Mouse (Mus musculus): ENCODE data around the gene Gstp2. TPM values are rescaled to one million over a fixed set of nuclear protein-coding genes. Genes with fewer than 3 reads are reported as not detected.

The Gstp2 gene
- 2.6 TPM for polyA plus RNA-seq (2014; fragmentation: Illumina TruSeq; extraction: RNeasy Lipid Tissue Mini Kit (QIAGEN cat#74804); ENCODE audit: low read depth, low replicate concordance)

DNA sequence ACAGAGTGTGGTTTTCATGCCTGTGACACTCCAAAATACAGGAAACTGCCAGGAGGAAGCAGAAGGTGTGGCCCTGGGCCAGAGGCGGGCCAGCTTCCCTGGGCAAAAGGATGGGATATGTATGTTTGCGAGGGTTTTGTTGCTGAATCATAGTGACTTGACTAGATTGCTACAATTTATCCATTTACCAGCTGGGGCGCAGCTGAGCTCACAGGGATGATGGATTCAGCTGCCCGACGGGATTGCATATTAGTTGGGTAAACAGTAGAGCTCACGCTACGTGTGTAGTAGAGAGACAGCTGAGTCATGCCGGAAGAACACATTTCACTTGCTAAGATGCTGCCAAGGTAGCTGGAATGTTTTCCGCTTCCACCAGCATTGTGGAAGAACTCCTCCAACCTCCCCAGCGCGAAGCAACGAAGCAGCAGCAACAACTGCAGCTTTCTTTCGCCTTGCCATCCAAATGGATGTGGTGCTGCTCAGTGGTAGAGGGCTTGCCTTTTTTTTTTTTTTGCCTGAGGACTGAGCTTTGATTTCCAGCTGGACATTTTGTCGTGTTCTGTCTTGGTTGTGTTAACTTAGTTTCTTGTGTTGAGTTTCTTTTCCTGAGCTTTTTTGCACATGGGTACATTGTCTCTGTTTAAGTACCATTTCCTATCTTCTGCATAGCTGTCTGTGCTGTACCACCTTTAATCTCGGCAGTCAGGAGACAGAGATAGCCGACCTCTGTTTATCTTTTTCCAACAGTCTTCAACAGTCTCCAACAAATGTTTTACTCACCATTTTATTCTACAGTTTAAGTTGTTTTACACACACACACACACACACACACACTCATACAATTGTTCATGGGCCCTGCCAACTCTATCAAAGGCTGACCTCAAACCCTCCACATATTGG lies at the start of gene Gstp2:
TSS of gene Gstp2 (minus strand) at position 58 of the 900 bp plus-strand sequence.

GRCm38 (mm10) chr19:4081394-4081793 lies 35.6 kb upstream of the Gstp2 start, which contains the start of gene Cabp2:
Gene Cabp2, plus strand, starts transcription at chr19:4081578.

GRCm38 (mm10) chr19:4059069-4059740 lies 13.4 kb upstream of the Gstp2 start, which contains the start of gene Gstp3:
Gene Gstp3, minus strand, starts transcription at chr19:4059569.

DNA sequence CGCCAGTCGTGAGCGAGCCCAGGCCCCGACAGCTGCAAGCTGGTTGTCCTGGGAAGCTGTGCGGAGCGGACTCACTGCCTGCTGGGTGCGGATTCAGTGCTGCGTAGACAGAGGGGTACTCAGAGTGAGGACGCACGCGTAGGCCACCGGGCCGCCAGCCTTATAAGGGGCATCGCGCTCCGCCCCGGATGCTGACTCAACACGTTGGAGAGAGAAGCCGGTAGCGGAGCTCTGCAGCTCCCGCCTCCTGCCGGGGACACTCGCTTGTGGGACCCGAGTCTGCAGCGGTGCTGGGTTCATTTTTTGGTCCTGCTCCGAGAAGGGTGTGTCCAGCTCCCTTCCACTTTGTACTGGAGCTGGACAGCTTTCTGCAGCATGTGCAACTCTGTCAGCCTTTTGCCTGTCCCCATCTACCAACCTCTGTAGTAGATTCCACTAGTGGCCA lies 8.0 kb downstream of the Gstp2 start, which contains the start of gene Gstp1:
TSS of gene Gstp1 (minus strand) at position 198 of the 445 bp plus-strand sequence.

DNA sequence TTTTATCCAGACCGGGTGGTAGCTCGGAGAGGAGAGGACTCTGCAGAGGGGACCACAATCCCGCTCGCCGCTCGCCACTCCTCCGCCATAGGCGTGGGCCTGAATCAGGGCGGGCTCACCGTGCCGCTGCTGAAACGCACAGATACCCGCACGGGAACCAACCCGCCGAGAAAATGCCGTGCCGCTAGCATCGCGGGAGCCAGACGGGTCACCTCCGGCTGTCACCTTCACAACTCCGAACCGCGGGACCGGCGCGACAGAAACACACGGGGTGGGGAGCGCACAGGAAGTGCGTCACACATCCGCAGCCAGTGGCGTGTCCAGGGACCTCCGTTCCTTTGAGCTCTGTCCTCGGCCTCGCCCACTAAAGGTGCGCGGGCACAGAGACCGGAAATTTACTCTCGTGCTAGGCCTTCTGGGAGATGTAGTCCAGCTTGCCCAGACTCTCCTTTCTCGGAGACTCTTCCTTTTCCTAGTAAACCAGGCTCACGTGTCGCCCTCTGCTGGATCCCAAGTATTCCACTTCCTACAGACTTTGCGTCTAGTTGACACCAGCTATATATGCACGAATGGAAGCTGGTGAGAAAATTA lies 33.3 kb downstream of the Gstp2 start, which contains the start of gene Ndufv1:
TSS of gene Ndufv1 (minus strand) at position 375 of the 591 bp plus-strand sequence.

DNA sequence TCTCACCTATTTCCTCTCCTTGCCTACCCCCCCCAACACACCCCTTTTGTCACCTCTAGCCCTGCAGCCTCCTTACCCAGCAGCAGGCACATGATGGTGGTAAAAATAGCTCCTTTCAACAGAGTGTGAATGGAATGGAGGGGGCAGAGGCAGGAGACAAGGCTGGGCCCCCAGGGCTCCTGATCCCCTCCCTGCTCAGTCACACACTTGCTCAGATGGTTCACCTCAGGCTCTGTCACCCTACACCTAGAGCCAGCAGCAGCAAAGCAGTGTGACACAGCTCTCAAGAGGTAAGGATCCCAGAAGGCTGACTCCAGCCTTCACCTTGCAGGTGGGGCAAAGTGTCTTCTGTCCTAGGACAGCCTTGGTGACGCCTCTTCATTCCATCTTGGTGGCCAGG lies 42.7 kb downstream of the Gstp2 start, which contains the start of gene Doc2g:
TSS of gene Doc2g (plus strand) at position 202 of the 400 bp plus-strand sequence.

GRCm38 (mm10) chr19:4000119-4000900 lies 45.5 kb downstream of the Gstp2 start, which contains the start of the genes Nudt8 and Gm49405:
Gene Nudt8, plus strand, starts transcription at chr19:4000580.
Gene Gm49405, plus strand, starts transcription at chr19:4000626.

GRCm38 (mm10) chr19:3992416-3992815 lies 53.4 kb downstream of the Gstp2 start, which contains the start of gene Tbx10:
Gene Tbx10, plus strand, starts transcription at chr19:3992752.

Other genes with a start within 250 kb of the Gstp2 start
- gene Chka, start 194.2 kb downstream of the Gstp2 start, polyA plus RNA-seq (2014; fragmentation: Illumina TruSeq; extraction: RNeasy Lipid Tissue Mini Kit (QIAGEN cat#74804); ENCODE audit: low read depth, low replicate concordance) = 66.4 TPM
- gene Tcirg1, start 138.9 kb downstream of the Gstp2 start, polyA plus RNA-seq (2014; fragmentation: Illumina TruSeq; extraction: RNeasy Lipid Tissue Mini Kit (QIAGEN cat#74804); ENCODE audit: low read depth, low replicate concordance) = 3.8 TPM
- gene Ndufs8, start 133.2 kb downstream of the Gstp2 start, polyA plus RNA-seq (2014; fragmentation: Illumina TruSeq; extraction: RNeasy Lipid Tissue Mini Kit (QIAGEN cat#74804); ENCODE audit: low read depth, low replicate concordance) = 5.1 TPM
- 0.50 TPM for gene Aldh3b1, start 116.2 kb downstream of the Gstp2 start, polyA plus RNA-seq (2014; fragmentation: Illumina TruSeq; extraction: RNeasy Lipid Tissue Mini Kit (QIAGEN cat#74804); ENCODE audit: low read depth, low replicate concordance)
- 1.8 TPM for gene Unc93b1, start 110.8 kb downstream of the Gstp2 start, polyA plus RNA-seq (2014; fragmentation: Illumina TruSeq; extraction: RNeasy Lipid Tissue Mini Kit (QIAGEN cat#74804); ENCODE audit: low read depth, low replicate concordance)
- not detected for gene Aldh3b3, start 87.4 kb downstream of the Gstp2 start, polyA plus RNA-seq (2014; fragmentation: Illumina TruSeq; extraction: RNeasy Lipid Tissue Mini Kit (QIAGEN cat#74804); ENCODE audit: low read depth, low replicate concordance)
- 0.44 TPM for gene Aldh3b2, start 73.7 kb downstream of the Gstp2 start, polyA plus RNA-seq (2014; fragmentation: Illumina TruSeq; extraction: RNeasy Lipid Tissue Mini Kit (QIAGEN cat#74804); ENCODE audit: low read depth, low replicate concordance)
- 1.1 TPM for gene Acy3, start 59.5 kb downstream of the Gstp2 start, polyA plus RNA-seq (2014; fragmentation: Illumina TruSeq; extraction: RNeasy Lipid Tissue Mini Kit (QIAGEN cat#74804); ENCODE audit: low read depth, low replicate concordance)
- not detected for gene Tbx10, start 53.3 kb downstream of the Gstp2 start, polyA plus RNA-seq (2014; fragmentation: Illumina TruSeq; extraction: RNeasy Lipid Tissue Mini Kit (QIAGEN cat#74804); ENCODE audit: low read depth, low replicate concordance)
- gene Nudt8, start 45.4 kb downstream of the Gstp2 start, polyA plus RNA-seq (2014; fragmentation: Illumina TruSeq; extraction: RNeasy Lipid Tissue Mini Kit (QIAGEN cat#74804); ENCODE audit: low read depth, low replicate concordance) = not detected
- gene Gm49405, start 45.4 kb downstream of the Gstp2 start, polyA plus RNA-seq (2014; fragmentation: Illumina TruSeq; extraction: RNeasy Lipid Tissue Mini Kit (QIAGEN cat#74804); ENCODE audit: low read depth, low replicate concordance) = 0.47 TPM
- not detected for gene Doc2g, start 42.7 kb downstream of the Gstp2 start, polyA plus RNA-seq (2014; fragmentation: Illumina TruSeq; extraction: RNeasy Lipid Tissue Mini Kit (QIAGEN cat#74804); ENCODE audit: low read depth, low replicate concordance)
- 8.4 TPM for gene Ndufv1, start 33.2 kb downstream of the Gstp2 start, polyA plus RNA-seq (2014; fragmentation: Illumina TruSeq; extraction: RNeasy Lipid Tissue Mini Kit (QIAGEN cat#74804); ENCODE audit: low read depth, low replicate concordance)
- gene Gstp1, start 8.0 kb downstream of the Gstp2 start, polyA plus RNA-seq (2014; fragmentation: Illumina TruSeq; extraction: RNeasy Lipid Tissue Mini Kit (QIAGEN cat#74804); ENCODE audit: low read depth, low replicate concordance) = 27.6 TPM
- gene Gstp3, start 13.5 kb upstream of the Gstp2 start, polyA plus RNA-seq (2014; fragmentation: Illumina TruSeq; extraction: RNeasy Lipid Tissue Mini Kit (QIAGEN cat#74804); ENCODE audit: low read depth, low replicate concordance) = not detected
- gene Cabp2, start 35.6 kb upstream of the Gstp2 start, polyA plus RNA-seq (2014; fragmentation: Illumina TruSeq; extraction: RNeasy Lipid Tissue Mini Kit (QIAGEN cat#74804); ENCODE audit: low read depth, low replicate concordance) = not detected
- 4.7 TPM for gene Cdk2ap2, start 51.2 kb upstream of the Gstp2 start, polyA plus RNA-seq (2014; fragmentation: Illumina TruSeq; extraction: RNeasy Lipid Tissue Mini Kit (QIAGEN cat#74804); ENCODE audit: low read depth, low replicate concordance)
- 0.63 TPM for gene Pitpnm1, start 54.0 kb upstream of the Gstp2 start, polyA plus RNA-seq (2014; fragmentation: Illumina TruSeq; extraction: RNeasy Lipid Tissue Mini Kit (QIAGEN cat#74804); ENCODE audit: low read depth, low replicate concordance)
- 0.47 TPM for gene Aip, start 79.8 kb upstream of the Gstp2 start, polyA plus RNA-seq (2014; fragmentation: Illumina TruSeq; extraction: RNeasy Lipid Tissue Mini Kit (QIAGEN cat#74804); ENCODE audit: low read depth, low replicate concordance)
- not detected for gene Gpr152, start 93.8 kb upstream of the Gstp2 start, polyA plus RNA-seq (2014; fragmentation: Illumina TruSeq; extraction: RNeasy Lipid Tissue Mini Kit (QIAGEN cat#74804); ENCODE audit: low read depth, low replicate concordance)
- 0.66 TPM for gene Cabp4, start 98.0 kb upstream of the Gstp2 start, polyA plus RNA-seq (2014; fragmentation: Illumina TruSeq; extraction: RNeasy Lipid Tissue Mini Kit (QIAGEN cat#74804); ENCODE audit: low read depth, low replicate concordance)
- gene Coro1b, start 102.6 kb upstream of the Gstp2 start, polyA plus RNA-seq (2014; fragmentation: Illumina TruSeq; extraction: RNeasy Lipid Tissue Mini Kit (QIAGEN cat#74804); ENCODE audit: low read depth, low replicate concordance) = 53.4 TPM
- gene Ptprcap, start 107.6 kb upstream of the Gstp2 start, polyA plus RNA-seq (2014; fragmentation: Illumina TruSeq; extraction: RNeasy Lipid Tissue Mini Kit (QIAGEN cat#74804); ENCODE audit: low read depth, low replicate concordance) = 10.0 TPM
- 3.2 TPM for gene Rps6kb2, start 117.3 kb upstream of the Gstp2 start, polyA plus RNA-seq (2014; fragmentation: Illumina TruSeq; extraction: RNeasy Lipid Tissue Mini Kit (QIAGEN cat#74804); ENCODE audit: low read depth, low replicate concordance)
- gene Carns1, start 129.5 kb upstream of the Gstp2 start, polyA plus RNA-seq (2014; fragmentation: Illumina TruSeq; extraction: RNeasy Lipid Tissue Mini Kit (QIAGEN cat#74804); ENCODE audit: low read depth, low replicate concordance) = 1.9 TPM
- gene Tbc1d10c, start 145.3 kb upstream of the Gstp2 start, polyA plus RNA-seq (2014; fragmentation: Illumina TruSeq; extraction: RNeasy Lipid Tissue Mini Kit (QIAGEN cat#74804); ENCODE audit: low read depth, low replicate concordance) = 1.2 TPM
- gene Ppp1ca, start 146.0 kb upstream of the Gstp2 start, polyA plus RNA-seq (2014; fragmentation: Illumina TruSeq; extraction: RNeasy Lipid Tissue Mini Kit (QIAGEN cat#74804); ENCODE audit: low read depth, low replicate concordance) = 90.7 TPM
- gene Rad9a, start 155.6 kb upstream of the Gstp2 start, polyA plus RNA-seq (2014; fragmentation: Illumina TruSeq; extraction: RNeasy Lipid Tissue Mini Kit (QIAGEN cat#74804); ENCODE audit: low read depth, low replicate concordance) = 2.5 TPM
- gene Clcf1, start 168.2 kb upstream of the Gstp2 start, polyA plus RNA-seq (2014; fragmentation: Illumina TruSeq; extraction: RNeasy Lipid Tissue Mini Kit (QIAGEN cat#74804); ENCODE audit: low read depth, low replicate concordance) = 0.44 TPM
- not detected for gene AC109138.7, start 168.3 kb upstream of the Gstp2 start, polyA plus RNA-seq (2014; fragmentation: Illumina TruSeq; extraction: RNeasy Lipid Tissue Mini Kit (QIAGEN cat#74804); ENCODE audit: low read depth, low replicate concordance)
- not detected for gene Pold4, start 185.9 kb upstream of the Gstp2 start, polyA plus RNA-seq (2014; fragmentation: Illumina TruSeq; extraction: RNeasy Lipid Tissue Mini Kit (QIAGEN cat#74804); ENCODE audit: low read depth, low replicate concordance)
- gene Ssh3, start 223.2 kb upstream of the Gstp2 start, polyA plus RNA-seq (2014; fragmentation: Illumina TruSeq; extraction: RNeasy Lipid Tissue Mini Kit (QIAGEN cat#74804); ENCODE audit: low read depth, low replicate concordance) = 9.6 TPM
- not detected for gene Ankrd13d, start 237.1 kb upstream of the Gstp2 start, polyA plus RNA-seq (2014; fragmentation: Illumina TruSeq; extraction: RNeasy Lipid Tissue Mini Kit (QIAGEN cat#74804); ENCODE audit: low read depth, low replicate concordance)

Data from sigmoid colon, adult 10 weeks (tissue).